Mouse (Mus musculus): Measurements from ENCODE around the gene Gm10295. TPM values are rescaled to one million over a fixed set of nuclear protein-coding genes. Genes with fewer than 3 reads are reported as not detected.
A peak's percentile ranks its signal among the peaks of the same experiment; 100 is the strongest.

Gm10295 gene
- polyA plus RNA-seq, 1 experiment from 2014 or later = not detected

GRCm38 (mm10) chr7:71386050-71386449, 34.8 kb upstream of the Gm10295 start:
- no peak for ATAC-seq (ENCODE audit: insufficient number of reproducible peaks, low FRiP score, low TSS enrichment, low read depth)
- Histone ChIP-seq H3K27me3 (ENCODE audit: control insufficient read depth, insufficient read depth, low read length) (no peaks in the 10 kb centered on the region), H3K36me3 (ENCODE audit: control insufficient read depth, insufficient read depth, low read length) (no peaks in the 10 kb centered on the region), H3K9ac (ENCODE audit: low read length) (no peak overlapping the region), H3K9me3 (ENCODE audit: control insufficient read depth, low read length) (no peaks in the 10 kb centered on the region), H3K4me2 (ENCODE audit: low read depth, severe bottlenecking) (no peak overlapping the region), H3K27ac (replicated peaks; ENCODE audit: low read depth, low read length) (no peak overlapping the region), H3K4me3 (ENCODE audit: low read depth, low read length) (no peak overlapping the region), H3K4me1 (ENCODE audit: control insufficient read depth, insufficient read depth, low read length) (peaks cover 11% of the 10 kb centered on the region)
- no peak for DNase-seq (ENCODE audit: low spot score)
- 27% methylated on average over 6 of the region's 6 CpGs for WGBS

GRCm38 (mm10) chr7:71384921-71385320, 33.6 kb upstream of the Gm10295 start:
- no peaks in the 10 kb centered on the region for H3K36me3 ChIP-seq (ENCODE audit: control insufficient read depth, insufficient read depth, low read length)
- H3K4me1 ChIP-seq (ENCODE audit: control insufficient read depth, insufficient read depth, low read length) = peaks cover 15% of the 10 kb centered on the region
- H3K27me3 ChIP-seq (ENCODE audit: control insufficient read depth, insufficient read depth, low read length) = no peaks in the 10 kb centered on the region
- no peak overlapping the region for H3K4me3 ChIP-seq (ENCODE audit: low read depth, low read length)
- DNase-seq (ENCODE audit: low spot score) (no peak), ATAC-seq (ENCODE audit: insufficient number of reproducible peaks, low FRiP score, low TSS enrichment, low read depth) (no peak)
- no peaks in the 10 kb centered on the region for H3K9me3 ChIP-seq (ENCODE audit: control insufficient read depth, low read length)
- no peak overlapping the region for H3K4me2 ChIP-seq (ENCODE audit: low read depth, severe bottlenecking)
- WGBS = 19% methylated on average over 7 of the region's 7 CpGs
- no peak overlapping the region for H3K9ac ChIP-seq (ENCODE audit: low read length)
- H3K27ac ChIP-seq (replicated peaks; ENCODE audit: low read depth, low read length) = no peak overlapping the region

- H3K9ac ChIP-seq (ENCODE audit: low read length) = no peak overlapping the region
- H3K27me3 ChIP-seq (ENCODE audit: control insufficient read depth, insufficient read depth, low read length) = no peaks in the 10 kb centered on the region
- DNase-seq (ENCODE audit: low spot score) (no peak), ATAC-seq (ENCODE audit: insufficient number of reproducible peaks, low FRiP score, low TSS enrichment, low read depth) (no peak)
- no peak overlapping the region for H3K27ac ChIP-seq (replicated peaks; ENCODE audit: low read depth, low read length)
- H3K36me3 ChIP-seq (ENCODE audit: control insufficient read depth, insufficient read depth, low read length) = no peaks in the 10 kb centered on the region
- H3K4me2 ChIP-seq (ENCODE audit: low read depth, severe bottlenecking) = peak overlapping the region; percentile 14; the same call in 1 of the 2 replicates
- H3K4me1 ChIP-seq (ENCODE audit: control insufficient read depth, insufficient read depth, low read length) = peaks cover 15% of the 10 kb centered on the region
- WGBS = 19% methylated on average over 19 of the region's 20 CpGs
- no peaks in the 10 kb centered on the region for H3K9me3 ChIP-seq (ENCODE audit: control insufficient read depth, low read length)
- no peak overlapping the region for H3K4me3 ChIP-seq (ENCODE audit: low read depth, low read length)
Measured at GRCm38 (mm10) chr7:71383341-71384130, 32.3 kb upstream of the Gm10295 start.

- ATAC-seq (ENCODE audit: insufficient number of reproducible peaks, low FRiP score, low TSS enrichment, low read depth) = no peak
- Histone ChIP-seq H3K9me3 (ENCODE audit: control insufficient read depth, low read length) (no peaks in the 10 kb centered on the region), H3K4me2 (ENCODE audit: low read depth, severe bottlenecking) (no peak overlapping the region), H3K27me3 (ENCODE audit: control insufficient read depth, insufficient read depth, low read length) (0 out of 2 replicates have a peak, but pooled peaks cover 2% of the 10 kb centered on the region), H3K4me3 (ENCODE audit: low read depth, low read length) (no peak overlapping the region), H3K4me1 (ENCODE audit: control insufficient read depth, insufficient read depth, low read length) (peaks cover 10% of the 10 kb centered on the region), H3K27ac (replicated peaks; ENCODE audit: low read depth, low read length) (no peak overlapping the region), H3K9ac (ENCODE audit: low read length) (no peak overlapping the region), H3K36me3 (ENCODE audit: control insufficient read depth, insufficient read depth, low read length) (no peaks in the 10 kb centered on the region)
- WGBS = 21% methylated on average over 18 of the region's 18 CpGs
- DNase-seq (ENCODE audit: low spot score) = no peak
Measured at GRCm38 (mm10) chr7:71379826-71380825, 28.8 kb upstream of the Gm10295 start.

- Histone ChIP-seq H3K4me1 (ENCODE audit: control insufficient read depth, insufficient read depth, low read length) (peaks cover 7% of the 10 kb centered on the region; the same call in 1 of the 2 replicates), H3K4me3 (ENCODE audit: low read depth, low read length) (no peak overlapping the region), H3K9ac (ENCODE audit: low read length) (no peak overlapping the region), H3K9me3 (ENCODE audit: control insufficient read depth, low read length) (no peaks in the 10 kb centered on the region; the same call in 1 of the 2 replicates), H3K27ac (replicated peaks; ENCODE audit: low read depth, low read length) (no peak overlapping the region), H3K4me2 (ENCODE audit: low read depth, severe bottlenecking) (no peak overlapping the region), H3K36me3 (ENCODE audit: control insufficient read depth, insufficient read depth, low read length) (no peaks in the 10 kb centered on the region), H3K27me3 (ENCODE audit: control insufficient read depth, insufficient read depth, low read length) (0 out of 2 replicates have a peak, but pooled peaks cover 2% of the 10 kb centered on the region)
- no peak for ATAC-seq (ENCODE audit: insufficient number of reproducible peaks, low FRiP score, low TSS enrichment, low read depth)
- WGBS = 57% methylated on average over 18 of the region's 18 CpGs
- no peak for DNase-seq (ENCODE audit: low spot score)
Measured at GRCm38 (mm10) chr7:71378812-71379760, 27.8 kb upstream of the Gm10295 start.

GRCm38 (mm10) chr7:71377983-71378382, 26.7 kb upstream of the Gm10295 start:
- Histone ChIP-seq H3K4me2 (ENCODE audit: low read depth, severe bottlenecking) (no peak overlapping the region), H3K36me3 (ENCODE audit: control insufficient read depth, insufficient read depth, low read length) (no peaks in the 10 kb centered on the region), H3K9me3 (ENCODE audit: control insufficient read depth, low read length) (no peaks in the 10 kb centered on the region; the same call in 1 of the 2 replicates), H3K4me1 (ENCODE audit: control insufficient read depth, insufficient read depth, low read length) (peaks cover 7% of the 10 kb centered on the region; the same call in 1 of the 2 replicates), H3K27me3 (ENCODE audit: control insufficient read depth, insufficient read depth, low read length) (peaks cover 6% of the 10 kb centered on the region; the same call in 1 of the 2 replicates), H3K27ac (replicated peaks; ENCODE audit: low read depth, low read length) (no peak overlapping the region), H3K4me3 (ENCODE audit: low read depth, low read length) (no peak overlapping the region), H3K9ac (ENCODE audit: low read length) (no peak overlapping the region)
- ATAC-seq (ENCODE audit: insufficient number of reproducible peaks, low FRiP score, low TSS enrichment, low read depth) (no peak), DNase-seq (ENCODE audit: low spot score) (no peak)
- 85% methylated on average over 6 of the region's 6 CpGs for WGBS

DNA sequence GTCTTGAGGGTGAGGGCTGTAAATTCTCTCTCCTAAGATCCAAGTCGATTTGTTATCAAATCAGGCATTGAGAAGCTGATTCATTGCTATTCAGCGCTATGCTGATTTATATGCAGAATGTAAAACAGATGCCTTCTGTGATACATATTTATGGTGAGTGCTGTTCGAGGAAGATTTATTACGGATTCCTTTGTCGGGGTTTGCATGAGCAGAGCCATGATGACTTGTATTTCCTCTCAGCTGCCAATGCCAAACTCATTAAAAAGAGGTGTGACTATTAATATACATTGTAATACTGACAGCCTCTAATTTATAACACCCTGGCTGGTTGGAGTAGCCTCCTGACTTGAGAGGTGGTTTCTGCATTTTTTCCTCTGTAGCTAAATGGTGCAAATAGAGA, 22.8 kb upstream of the Gm10295 start:
- Histone ChIP-seq H3K4me3 (ENCODE audit: low read depth, low read length) (no peak overlapping the region), H3K4me2 (ENCODE audit: low read depth, severe bottlenecking) (no peak overlapping the region), H3K4me1 (ENCODE audit: control insufficient read depth, insufficient read depth, low read length) (0 out of 2 replicates have a peak, but pooled peaks cover 3% of the 10 kb centered on the region), H3K27ac (replicated peaks; ENCODE audit: low read depth, low read length) (no peak overlapping the region), H3K9ac (ENCODE audit: low read length) (no peak overlapping the region), H3K27me3 (ENCODE audit: control insufficient read depth, insufficient read depth, low read length) (peaks cover 6% of the 10 kb centered on the region; the same call in 1 of the 2 replicates), H3K9me3 (ENCODE audit: control insufficient read depth, low read length) (no peaks in the 10 kb centered on the region; the same call in 1 of the 2 replicates), H3K36me3 (ENCODE audit: control insufficient read depth, insufficient read depth, low read length) (no peaks in the 10 kb centered on the region)
- 38% methylated on average over 5 of the region's 5 CpGs for WGBS
- no peak for ATAC-seq (ENCODE audit: insufficient number of reproducible peaks, low FRiP score, low TSS enrichment, low read depth)
- no peak for DNase-seq (ENCODE audit: low spot score)

All from limb, embryonic 11.5 days (tissue).